Mouse (Mus musculus): ENCODE results near the gene Impdh2.

DNA sequence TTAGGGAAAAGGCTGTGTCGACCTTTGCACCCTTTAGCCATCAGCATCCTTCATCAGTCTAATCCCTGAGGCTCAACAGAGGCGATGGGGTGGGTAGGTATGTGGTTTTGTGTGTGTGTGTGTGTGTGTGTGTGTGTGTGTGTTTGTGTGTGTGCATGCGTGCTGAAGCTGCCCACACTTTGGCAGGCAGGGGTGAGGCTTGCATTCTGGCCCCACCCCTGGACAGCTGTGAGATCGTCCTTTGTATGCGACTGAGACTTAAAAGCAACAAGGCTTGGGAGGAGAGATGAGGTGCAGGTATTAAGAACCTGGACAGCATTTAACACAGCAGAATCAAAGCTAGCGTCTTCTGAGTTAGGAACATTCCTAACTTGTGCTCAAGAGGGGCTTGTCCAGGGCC is 16.9 kb downstream of the Impdh2 start:
- TF ChIP-seq CTCF (IDR thresholded peaks at IDR 0.05; ENCODE audit: low read depth), result no peak
- TF ChIP-seq EP300 (IDR thresholded peaks at IDR 0.05; ENCODE audit: low read depth), result no peak

All from heart, postnatal 0 days (tissue).